Mouse (Mus musculus): ENCODE measurements around the gene Thpo. TPM values are rescaled to one million over a fixed set of nuclear protein-coding genes. Genes with fewer than 3 reads are reported as not detected.

Gene Thpo
- polyA plus RNA-seq, 2 experiments, result 0.78 to 3.8 TPM

GRCm38 (mm10) chr16:20703699-20704400 lies 30.5 kb downstream of the Thpo start:
- DNase-seq (ENCODE audit: low spot score), result no peak
- WGBS, result 78% methylated on average over 6 of the region's 6 CpGs
- Histone ChIP-seq H3K27ac (replicated peaks; ENCODE audit: low read depth, low read length) (no peak overlapping the region), H3K27me3 (ENCODE audit: control insufficient read depth, insufficient read depth, low read length) (no peaks in the 10 kb centered on the region), H3K4me2 (replicated peaks; ENCODE audit: low read depth, low read length, severe bottlenecking) (no peak overlapping the region), H3K4me1 (ENCODE audit: control insufficient read depth, insufficient read depth, low read length) (peaks cover 14% of the 10 kb centered on the region), H3K36me3 (ENCODE audit: control insufficient read depth, insufficient read depth, low read length) (peaks cover 54% of the 10 kb centered on the region), H3K9ac (ENCODE audit: low read depth, low read length, severe bottlenecking) (no peak overlapping the region), H3K9me3 (ENCODE audit: control insufficient read depth, low read length) (no peaks in the 10 kb centered on the region), H3K4me3 (replicated peaks; ENCODE audit: low read length) (no peak overlapping the region)
- no peak for ATAC-seq (ENCODE audit: low FRiP score, low read depth)
- no peak for TF ChIP-seq POLR2A (IDR thresholded peaks at IDR 0.05; ENCODE audit: borderline replicate concordance, extremely low read depth, insufficient read depth, insufficient read length)

DNA sequence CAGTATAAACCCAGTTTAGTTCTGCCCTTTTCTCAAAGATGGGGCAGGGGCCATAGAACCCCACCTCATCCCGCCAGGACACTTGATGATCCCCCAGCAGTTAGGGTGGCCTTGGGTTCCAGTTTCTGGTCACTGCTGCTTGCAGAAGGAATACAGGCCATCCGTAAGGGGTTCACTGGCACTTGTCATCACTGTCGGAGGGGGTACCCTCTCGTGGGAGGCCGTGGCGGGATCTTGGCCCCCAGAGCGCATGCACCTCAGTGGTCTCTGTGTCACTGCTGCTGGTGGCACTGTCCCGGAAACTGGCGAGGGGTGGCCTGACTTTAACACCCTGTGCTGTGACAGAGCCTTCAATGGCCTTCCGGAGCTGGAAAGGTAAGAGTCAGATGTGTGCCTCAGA lies 31.2 kb downstream of the Thpo start:
- no peak for TF ChIP-seq POLR2A (IDR thresholded peaks at IDR 0.05; ENCODE audit: borderline replicate concordance, extremely low read depth, insufficient read depth, insufficient read length)
- Histone ChIP-seq H3K9ac (ENCODE audit: low read depth, low read length, severe bottlenecking) (no peak overlapping the region), H3K4me3 (replicated peaks; ENCODE audit: low read length) (no peak overlapping the region), H3K36me3 (ENCODE audit: control insufficient read depth, insufficient read depth, low read length) (peaks cover 47% of the 10 kb centered on the region), H3K4me1 (ENCODE audit: control insufficient read depth, insufficient read depth, low read length) (peaks cover 14% of the 10 kb centered on the region), H3K27ac (replicated peaks; ENCODE audit: low read depth, low read length) (no peak overlapping the region), H3K4me2 (replicated peaks; ENCODE audit: low read depth, low read length, severe bottlenecking) (no peak overlapping the region), H3K27me3 (ENCODE audit: control insufficient read depth, insufficient read depth, low read length) (no peaks in the 10 kb centered on the region), H3K9me3 (ENCODE audit: control insufficient read depth, low read length) (no peaks in the 10 kb centered on the region)
- no peak for ATAC-seq (ENCODE audit: low FRiP score, low read depth)
- DNase-seq (ENCODE audit: low spot score), result no peak
- WGBS, result 92% methylated on average over 10 of the region's 10 CpGs

GRCm38 (mm10) chr16:20702522-20702893 lies 31.8 kb downstream of the Thpo start:
- Histone ChIP-seq H3K27me3 (ENCODE audit: control insufficient read depth, insufficient read depth, low read length) (no peaks in the 10 kb centered on the region), H3K4me3 (replicated peaks; ENCODE audit: low read length) (no peak overlapping the region), H3K4me2 (replicated peaks; ENCODE audit: low read depth, low read length, severe bottlenecking) (no peak overlapping the region), H3K27ac (replicated peaks; ENCODE audit: low read depth, low read length) (peak overlapping the region; percentile 5; the same call in 1 of the 2 replicates), H3K4me1 (ENCODE audit: control insufficient read depth, insufficient read depth, low read length) (peaks cover 14% of the 10 kb centered on the region), H3K36me3 (ENCODE audit: control insufficient read depth, insufficient read depth, low read length) (peaks cover 41% of the 10 kb centered on the region), H3K9ac (ENCODE audit: low read depth, low read length, severe bottlenecking) (no peak overlapping the region), H3K9me3 (ENCODE audit: control insufficient read depth, low read length) (no peaks in the 10 kb centered on the region)
- ATAC-seq (ENCODE audit: low FRiP score, low read depth) (peak; percentile 44), DNase-seq (ENCODE audit: low spot score) (peak; percentile 71)
- TF ChIP-seq POLR2A (IDR thresholded peaks at IDR 0.05; ENCODE audit: borderline replicate concordance, extremely low read depth, insufficient read depth, insufficient read length), result no peak
- 16% methylated on average over 8 of the region's 8 CpGs for WGBS

DNA sequence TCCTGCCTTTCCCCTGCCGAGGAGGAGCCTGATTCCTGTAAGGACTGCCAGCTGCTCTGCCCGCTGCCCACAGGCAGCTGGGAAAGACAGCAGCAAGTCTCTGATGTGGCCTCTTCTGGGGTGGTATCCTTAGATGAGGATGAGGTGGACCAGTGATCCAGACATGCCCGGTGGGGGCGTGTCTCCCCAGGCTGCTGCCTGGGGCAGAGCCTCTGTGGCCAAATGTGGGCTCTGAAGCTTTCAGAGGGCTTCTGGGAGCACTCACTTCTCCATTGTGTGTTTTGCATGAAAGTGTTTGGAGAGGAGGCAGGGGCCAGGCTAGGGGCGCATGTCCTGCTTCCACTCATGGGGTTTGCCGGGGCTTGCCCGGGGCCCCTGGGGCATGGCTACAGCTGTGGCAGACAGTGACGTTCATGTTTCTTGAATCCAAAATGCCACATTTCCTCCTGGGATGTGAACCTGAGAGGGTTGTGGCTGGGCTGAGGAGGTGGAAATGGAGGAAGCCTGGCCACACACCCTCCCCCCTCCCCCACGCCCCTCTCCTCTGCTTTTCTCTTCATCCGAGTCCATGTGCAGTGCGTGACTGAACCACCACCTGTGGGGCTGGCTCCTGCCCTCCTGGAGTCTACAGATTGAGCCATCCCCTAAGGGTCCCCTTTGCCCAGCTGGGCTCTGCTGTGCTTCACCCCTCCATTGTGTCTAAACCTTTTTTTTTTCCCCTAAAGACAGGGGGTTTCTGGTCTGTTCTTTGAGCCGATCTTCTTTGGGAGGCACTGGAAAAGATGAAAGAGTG lies 32.4 kb downstream of the Thpo start:
- H3K4me3 ChIP-seq (replicated peaks; ENCODE audit: low read length), result no peak overlapping the region
- peaks cover 14% of the 10 kb centered on the region for H3K4me1 ChIP-seq (ENCODE audit: control insufficient read depth, insufficient read depth, low read length)
- WGBS, result 21% methylated on average over 12 of the region's 12 CpGs
- ATAC-seq (ENCODE audit: low FRiP score, low read depth), result peak; percentile 31; the same call in 1 of the 2 replicates
- H3K27ac ChIP-seq (replicated peaks; ENCODE audit: low read depth, low read length), result peak overlapping the region; percentile 5
- DNase-seq (ENCODE audit: low spot score), result no peak
- H3K27me3 ChIP-seq (ENCODE audit: control insufficient read depth, insufficient read depth, low read length), result no peaks in the 10 kb centered on the region
- H3K9me3 ChIP-seq (ENCODE audit: control insufficient read depth, low read length), result no peaks in the 10 kb centered on the region
- no peak for TF ChIP-seq POLR2A (IDR thresholded peaks at IDR 0.05; ENCODE audit: borderline replicate concordance, extremely low read depth, insufficient read depth, insufficient read length)
- H3K9ac ChIP-seq (ENCODE audit: low read depth, low read length, severe bottlenecking), result peak overlapping the region; percentile 29
- peak overlapping the region; percentile 15; the same call in 1 of the 2 replicates for H3K4me2 ChIP-seq (replicated peaks; ENCODE audit: low read depth, low read length, severe bottlenecking)
- H3K36me3 ChIP-seq (ENCODE audit: control insufficient read depth, insufficient read depth, low read length), result peaks cover 36% of the 10 kb centered on the region

GRCm38 (mm10) chr16:20701316-20701715 lies 33.0 kb downstream of the Thpo start:
- peaks cover 31% of the 10 kb centered on the region for H3K36me3 ChIP-seq (ENCODE audit: control insufficient read depth, insufficient read depth, low read length)
- no peaks in the 10 kb centered on the region for H3K27me3 ChIP-seq (ENCODE audit: control insufficient read depth, insufficient read depth, low read length)
- H3K4me3 ChIP-seq (replicated peaks; ENCODE audit: low read length), result no peak overlapping the region
- H3K9ac ChIP-seq (ENCODE audit: low read depth, low read length, severe bottlenecking), result peak overlapping the region; percentile 29
- H3K4me2 ChIP-seq (replicated peaks; ENCODE audit: low read depth, low read length, severe bottlenecking), result no peak overlapping the region; the same call in 1 of the 2 replicates
- WGBS, result 42% methylated on average over 7 of the region's 7 CpGs
- no peak for ATAC-seq (ENCODE audit: low FRiP score, low read depth)
- peaks cover 19% of the 10 kb centered on the region for H3K4me1 ChIP-seq (ENCODE audit: control insufficient read depth, insufficient read depth, low read length)
- H3K27ac ChIP-seq (replicated peaks; ENCODE audit: low read depth, low read length), result no peak overlapping the region
- TF ChIP-seq POLR2A (IDR thresholded peaks at IDR 0.05; ENCODE audit: borderline replicate concordance, extremely low read depth, insufficient read depth, insufficient read length), result no peak
- H3K9me3 ChIP-seq (ENCODE audit: control insufficient read depth, low read length), result no peaks in the 10 kb centered on the region
- no peak for DNase-seq (ENCODE audit: low spot score)

Data from limb, embryonic 14.5 days (tissue).